ENCODE assay signal across 32 mouse cellular contexts in the genomic region with DNA sequence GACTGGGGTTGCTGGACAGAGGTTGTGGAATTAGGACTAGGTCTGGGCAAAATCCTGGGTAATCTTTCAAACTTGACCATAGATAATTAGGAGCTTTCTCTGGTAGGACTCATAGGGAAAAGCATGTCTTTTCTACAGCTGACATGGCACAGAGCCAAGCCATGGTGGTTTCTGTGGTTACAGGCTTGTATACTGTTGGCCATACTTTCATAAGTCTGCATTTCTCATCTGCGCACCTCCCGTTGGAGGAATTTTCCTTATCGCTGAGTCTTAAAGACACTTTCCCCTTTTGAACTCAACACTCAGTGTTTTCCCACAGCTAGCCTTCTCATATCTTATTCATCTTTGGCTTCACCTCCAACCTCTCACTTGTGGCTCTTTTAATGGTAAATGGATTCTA. TPM values are rescaled to one million over a fixed set of nuclear protein-coding genes. Genes with fewer than 3 reads are reported as not detected.
DNase-seq lines count a peak whose midpoint lies in the region; ATAC-seq and TF ChIP-seq lines count a peak whose summit lies in the region.
"Had no signal": no experiment of that assay in that cellular context is flagged by ENCODE, and none has a peak within 500 bp of the region (broad histone marks: within the 10 kb centered on the region; RNA-seq: fewer than 3 reads in every experiment).

No protein-coding gene starts in this region.

- H3K79me3 ChIP-seq in C2C12 (ENCODE audit: low read depth) = no peaks in the 10 kb centered on the region

- ATAC-seq in embryonic facial prominence, embryonic 14.5 days (ENCODE audit: low read depth) = 0 out of 2 replicates have a peak, but pooled peaks have one; percentile 15
- ATAC-seq in lung, embryonic 14.5 days (ENCODE audit: insufficient read depth) = no peak
- no peak for ATAC-seq in Patski
- no peak for ATAC-seq in hindbrain, embryonic 13.5 days (ENCODE audit: low FRiP score)
- ATAC-seq in forebrain, embryonic 16.5 days = no peak
- ATAC-seq: inflammation-experienced regulatory T-cells, adult 6 months had no signal

- H3K9ac ChIP-seq in embryonic facial prominence, embryonic 14.5 days (ENCODE audit: low read depth, low read length) = no peak overlapping the region
- H3K9ac ChIP-seq in lung, embryonic 14.5 days = no peak overlapping the region
- H3K9ac ChIP-seq in hindbrain, embryonic 13.5 days = no peak overlapping the region
- H3K9ac ChIP-seq in forebrain, embryonic 16.5 days (replicated peaks; ENCODE audit: low read depth, low read length) = no peak overlapping the region
- H3K9ac ChIP-seq: embryonic facial prominence, embryonic 15.5 days; forebrain, embryonic 12.5 days; hindbrain, embryonic 15.5 days; kidney, embryonic 15.5 days; limb, embryonic 13.5 days; liver, embryonic 14.5 days; lung, embryonic 15.5 days; midbrain, embryonic 12.5 days; neural tube, embryonic 13.5 days had no signal

- H3K27ac ChIP-seq in embryonic facial prominence, embryonic 14.5 days (replicated peaks; ENCODE audit: low read depth, low read length) = no peak overlapping the region
- H3K27ac ChIP-seq in embryonic facial prominence, embryonic 10.5 days (replicated peaks) = no peak overlapping the region
- no peak overlapping the region for H3K27ac ChIP-seq in lung, embryonic 14.5 days (ENCODE audit: low read depth)
- H3K27ac ChIP-seq in hindbrain, embryonic 13.5 days = no peak overlapping the region
- H3K27ac ChIP-seq in forebrain, embryonic 16.5 days (ENCODE audit: low read length) = no peak overlapping the region
- H3K27ac ChIP-seq: embryonic facial prominence, embryonic 15.5 days; forebrain, embryonic 12.5 days; hindbrain, embryonic 15.5 days; kidney, embryonic 15.5 days; limb, embryonic 13.5 days; liver, embryonic 14.5 days; lung, embryonic 15.5 days; midbrain, embryonic 12.5 days; neural tube, embryonic 13.5 days had no signal

- H3K9me3 ChIP-seq in embryonic facial prominence, embryonic 14.5 days (ENCODE audit: control insufficient read depth, low read length) = peaks cover 11% of the 10 kb centered on the region
- H3K9me3 ChIP-seq in embryonic facial prominence, embryonic 10.5 days = peaks cover 9% of the 10 kb centered on the region; the same call in 1 of the 2 replicates
- peaks cover 5% of the 10 kb centered on the region; the same call in 1 of the 2 replicates for H3K9me3 ChIP-seq in lung, embryonic 14.5 days (ENCODE audit: low read depth, low read length)
- H3K9me3 ChIP-seq in hindbrain, embryonic 13.5 days = peaks cover 4% of the 10 kb centered on the region; the same call in 1 of the 2 replicates
- no peaks in the 10 kb centered on the region for H3K9me3 ChIP-seq in forebrain, embryonic 16.5 days (ENCODE audit: control insufficient read depth, low read length)
- H3K9me3 ChIP-seq: embryonic facial prominence, embryonic 15.5 days; forebrain, embryonic 12.5 days; lung, embryonic 15.5 days had no signal

- 39% methylated on average over 3 of the region's 3 CpGs for WGBS in embryonic facial prominence, embryonic 14.5 days
- WGBS in embryonic facial prominence, embryonic 10.5 days = 95% methylated on average over 3 of the region's 3 CpGs
- 76% methylated on average over 3 of the region's 3 CpGs for WGBS in lung, embryonic 14.5 days
- 99% methylated on average over 3 of the region's 3 CpGs for WGBS in hindbrain, embryonic 13.5 days
- 94% methylated on average over 3 of the region's 3 CpGs for WGBS in forebrain, embryonic 16.5 days

- in situ Hi-C loops in Patski (cut with MboI; ENCODE audit: low pct_unique_long_range_greater_than_20kb) = no loop called here

- H3K27me3 ChIP-seq in embryonic facial prominence, embryonic 14.5 days (replicated peaks; ENCODE audit: control insufficient read depth, insufficient read depth, low read length) = no peaks in the 10 kb centered on the region
- H3K27me3 ChIP-seq in embryonic facial prominence, embryonic 10.5 days (replicated peaks; ENCODE audit: low read depth, poor library complexity, severe bottlenecking) = no peaks in the 10 kb centered on the region
- H3K27me3 ChIP-seq in lung, embryonic 14.5 days (ENCODE audit: insufficient read depth, low read length) = no peaks in the 10 kb centered on the region
- no peaks in the 10 kb centered on the region for H3K27me3 ChIP-seq in C2C12 (ENCODE audit: control insufficient read depth, insufficient read depth, insufficient read length)
- no peaks in the 10 kb centered on the region for H3K27me3 ChIP-seq in Patski
- no peaks in the 10 kb centered on the region for H3K27me3 ChIP-seq in hindbrain, embryonic 13.5 days
- H3K27me3 ChIP-seq in forebrain, embryonic 16.5 days (replicated peaks; ENCODE audit: control insufficient read depth, insufficient read depth, low read length) = no peaks in the 10 kb centered on the region
- H3K27me3 ChIP-seq: embryonic facial prominence, embryonic 15.5 days; forebrain, embryonic 12.5 days; hindbrain, embryonic 15.5 days; kidney, embryonic 15.5 days; limb, embryonic 13.5 days; lung, embryonic 15.5 days; megakaryocyte, embryonic 14.5 days; midbrain, embryonic 12.5 days; neural tube, embryonic 13.5 days had no signal

- CTCF ChIA-PET in Patski (lab: Charles Lee) = no interaction called here

- no peaks in the 10 kb centered on the region for H3K36me3 ChIP-seq in embryonic facial prominence, embryonic 14.5 days (ENCODE audit: control insufficient read depth, insufficient read depth, low read length)
- no peaks in the 10 kb centered on the region for H3K36me3 ChIP-seq in embryonic facial prominence, embryonic 10.5 days (replicated peaks)
- H3K36me3 ChIP-seq in lung, embryonic 14.5 days (ENCODE audit: insufficient read depth) = no peaks in the 10 kb centered on the region
- H3K36me3 ChIP-seq in C2C12 (ENCODE audit: control insufficient read depth, insufficient read depth) = no peaks in the 10 kb centered on the region
- no peaks in the 10 kb centered on the region for H3K36me3 ChIP-seq in hindbrain, embryonic 13.5 days
- H3K36me3 ChIP-seq in forebrain, embryonic 16.5 days (ENCODE audit: control insufficient read depth, insufficient read depth) = no peaks in the 10 kb centered on the region
- H3K36me3 ChIP-seq: embryonic facial prominence, embryonic 15.5 days; forebrain, embryonic 12.5 days; hindbrain, embryonic 15.5 days; limb, embryonic 13.5 days; lung, embryonic 15.5 days; midbrain, embryonic 12.5 days; neural tube, embryonic 13.5 days had no signal

- H3K4me2 ChIP-seq in embryonic facial prominence, embryonic 14.5 days (ENCODE audit: low read depth, low read length) = no peak overlapping the region
- H3K4me2 ChIP-seq in lung, embryonic 14.5 days = no peak overlapping the region
- H3K4me2 ChIP-seq in hindbrain, embryonic 13.5 days = no peak overlapping the region
- no peak overlapping the region for H3K4me2 ChIP-seq in forebrain, embryonic 16.5 days (ENCODE audit: low read length)
- H3K4me2 ChIP-seq: embryonic facial prominence, embryonic 15.5 days; forebrain, embryonic 12.5 days; heart, embryonic 11.5 days; hindbrain, embryonic 15.5 days; kidney, embryonic 15.5 days; limb, embryonic 13.5 days; lung, embryonic 15.5 days; midbrain, embryonic 12.5 days; neural tube, embryonic 13.5 days had no signal

- DNase-seq in embryonic facial prominence, embryonic 14.5 days (ENCODE audit: low spot score) = peak; percentile 76
- no peak for DNase-seq in embryonic facial prominence, embryonic 10.5 days (ENCODE audit: low spot score)
- peak; percentile 33 for DNase-seq in lung, embryonic 14.5 days
- no peak for DNase-seq in lung, postnatal 14 days
- DNase-seq in Patski (ENCODE audit: low read depth, low spot score) = peak; percentile 68
- DNase-seq: adrenal gland, postnatal 10 days; B cell, adult 2 months; cerebellum, adult 8-10 months; cerebellum, postnatal 36 days; embryo, embryonic 11 days; gastrocnemius, postnatal 25 days; heart, adult 18-20 months; heart, postnatal 4 days; kidney, adult 11 months; kidney, postnatal 25 days; lung, postnatal 36 days; thymus, adult 2 months had no signal

- H3K79me2 ChIP-seq in C2C12 (ENCODE audit: control insufficient read depth, insufficient read depth) = no peaks in the 10 kb centered on the region

- TF ChIP-seq CTCF in lung, embryonic 14.5 days (IDR thresholded peaks at IDR 0.05; ENCODE audit: low read depth) = no peak
- TF ChIP-seq CTCF in C2C12 (IDR thresholded peaks at IDR 0.05; ENCODE audit: control insufficient read depth, insufficient read depth, insufficient read length) = no peak
- no peak for TF ChIP-seq CTCF in Patski (IDR thresholded peaks at IDR 0.05)

- H3K4me3 ChIP-seq in embryonic facial prominence, embryonic 14.5 days (ENCODE audit: low read depth, low read length) = no peak overlapping the region
- H3K4me3 ChIP-seq in embryonic facial prominence, embryonic 10.5 days = no peak overlapping the region
- no peak overlapping the region for H3K4me3 ChIP-seq in lung, embryonic 14.5 days (ENCODE audit: low read depth, low read length)
- no peak overlapping the region for H3K4me3 ChIP-seq in C2C12 (ENCODE audit: insufficient read depth, poor library complexity, severe bottlenecking)
- no peak overlapping the region for H3K4me3 ChIP-seq in hindbrain, embryonic 13.5 days
- H3K4me3 ChIP-seq in forebrain, embryonic 16.5 days (replicated peaks; ENCODE audit: low read length) = no peak overlapping the region
- H3K4me3 ChIP-seq: embryonic facial prominence, embryonic 15.5 days; forebrain, embryonic 12.5 days; hindbrain, embryonic 15.5 days; kidney, embryonic 15.5 days; limb, embryonic 13.5 days; lung, embryonic 15.5 days; megakaryocyte, embryonic 14.5 days; midbrain, embryonic 12.5 days; neural tube, embryonic 13.5 days had no signal

- POLR2A ChIA-PET in Patski (lab: Charles Lee) = interaction anchor here (0.6 kb wide), 1 partner anchor 218 kb away, joined by 4 read pairs; no protein-coding TSS in a partner anchor

- no peak overlapping the region for H3ac ChIP-seq in C2C12 (ENCODE audit: control insufficient read depth, insufficient read length, low read depth)

- no peaks in the 10 kb centered on the region for H3K4me1 ChIP-seq in embryonic facial prominence, embryonic 14.5 days (ENCODE audit: control insufficient read depth, insufficient read depth, low read length)
- H3K4me1 ChIP-seq in embryonic facial prominence, embryonic 10.5 days = no peaks in the 10 kb centered on the region
- H3K4me1 ChIP-seq in lung, embryonic 14.5 days (ENCODE audit: insufficient read depth) = no peaks in the 10 kb centered on the region
- 0 out of 2 replicates have a peak, but pooled peaks cover under 1% of the 10 kb centered on the region for H3K4me1 ChIP-seq in hindbrain, embryonic 13.5 days (replicated peaks)
- no peaks in the 10 kb centered on the region for H3K4me1 ChIP-seq in forebrain, embryonic 16.5 days (replicated peaks; ENCODE audit: control insufficient read depth, insufficient read depth, low read length)
- H3K4me1 ChIP-seq: embryonic facial prominence, embryonic 15.5 days; forebrain, embryonic 12.5 days; hindbrain, embryonic 15.5 days; kidney, embryonic 15.5 days; megakaryocyte, embryonic 14.5 days; midbrain, embryonic 12.5 days; neural tube, embryonic 13.5 days had no signal

RNA-seq across cellular contexts. Expression of a gene that starts 24.6 kb away (rescaled TPM):
- 11.2 and 12.3 TPM in 2 replicates for polyA plus RNA-seq in embryonic facial prominence, embryonic 14.5 days (2014; fragmentation: Nextera tagmentation; extraction: Ambion mirVana)
- polyA plus RNA-seq in embryonic facial prominence, embryonic 10.5 days (2016; fragmentation: Nextera tagmentation; extraction: Ambion mirVana) = 0.27 and 0.52 TPM in 2 replicates
- polyA plus RNA-seq in lung, embryonic 14.5 days (2014; fragmentation: Nextera tagmentation; extraction: Ambion mirVana) = 2.4 and 4.4 TPM in 2 replicates
- polyA plus RNA-seq in C2C12 (2012; fragmentation: generic; extraction: Trizol) (1.2 TPM), Patski (2021) (7.0 TPM)
- 1.4 and 1.5 TPM in 2 replicates for polyA plus RNA-seq in hindbrain, embryonic 13.5 days (2015; fragmentation: Nextera tagmentation; extraction: Ambion mirVana)
- 0.71 and 1.1 TPM in 2 replicates for polyA plus RNA-seq in forebrain, embryonic 16.5 days (2015; fragmentation: Nextera tagmentation; extraction: Ambion mirVana)

Comparison
In these comparisons a context has a peak if more than half of its experiments do, and no peak if none do; other contexts are left out.
1. DNase-seq: peak in embryonic facial prominence, embryonic 14.5 days (single experiment), lung, embryonic 14.5 days (single experiment) and Patski (single experiment); none in embryonic facial prominence, embryonic 10.5 days (single experiment) and lung, postnatal 14 days (single experiment).